Mouse (Mus musculus) midbrain, embryonic 15.5 days (tissue): ENCODE measurements around the gene Snap23. TPM values are rescaled to one million over a fixed set of nuclear protein-coding genes. Genes with fewer than 3 reads are reported as not detected.

Source experiments
- ATAC-seq: fragments of 200-750 bp; cut with Nextera tagmentation; replicated peaks from 2 replicates; pipeline ENCODE4 v1.8.0; 2017; ENCODE audit warnings: moderate TSS enrichment
- H3K27ac ChIP-seq: fragments of 300-500 bp; sonication (generic); 2 replicates; pipeline ENCODE4 v1.5.1; 2015; ENCODE audit warnings: mild to moderate bottlenecking, inconsistent platforms
- H3K27me3 ChIP-seq: fragments of 300-500 bp; sonication (generic); replicated peaks from 2 replicates; pipeline ENCODE4 v1.6.1; 2015; ENCODE audit warnings: inconsistent platforms
- H3K36me3 ChIP-seq: fragments of 300-500 bp; sonication (generic); replicated peaks from 2 replicates; pipeline ENCODE4 v1.6.1; 2015; ENCODE audit warnings: inconsistent platforms
- H3K4me1 ChIP-seq: fragments of 300-500 bp; sonication (generic); 2 replicates; pipeline ENCODE4 v1.6.1; 2015; ENCODE audit warnings: inconsistent platforms
- H3K4me2 ChIP-seq: fragments of 300-500 bp; sonication (generic); 2 replicates; pipeline ENCODE4 v1.6.1; 2015; ENCODE audit warnings: inconsistent platforms, mild to moderate bottlenecking, moderate library complexity
- H3K4me3 ChIP-seq: fragments of 300-500 bp; sonication (generic); 2 replicates; pipeline ENCODE4 v1.5.1; 2015; ENCODE audit warnings: mild to moderate bottlenecking, inconsistent platforms
- H3K9ac ChIP-seq: fragments of 300-500 bp; sonication (generic); 2 replicates; pipeline ENCODE4 v1.6.1; 2015; ENCODE audit warnings: mild to moderate bottlenecking, inconsistent platforms
- H3K9me3 ChIP-seq: fragments of 300-500 bp; sonication (generic); 2 replicates; pipeline ENCODE4 v1.6.1; 2016; ENCODE audit warnings: inconsistent platforms
- WGBS: fragments of 180-500 bp; shearing (Covaris S2); methylation state at CpG from one replicate; pipeline ENCODE4 v1.1.7; 2015; ENCODE audit warnings: mixed read lengths; 5-methylcytosine and 5-hydroxymethylcytosine counted together
- polyA plus RNA-seq: library from polyadenylated mRNA; unstranded; fragments of >200 nt; fragmentation: Nextera tagmentation; extraction: Ambion mirVana; gene quantifications from 2 replicates; pipeline ENCODE4 v1.2.1, GENCODE M21; 2015

The Snap23 gene
- polyA plus RNA-seq, 1 experiment from 2014 or later = 15.2 TPM

DNA sequence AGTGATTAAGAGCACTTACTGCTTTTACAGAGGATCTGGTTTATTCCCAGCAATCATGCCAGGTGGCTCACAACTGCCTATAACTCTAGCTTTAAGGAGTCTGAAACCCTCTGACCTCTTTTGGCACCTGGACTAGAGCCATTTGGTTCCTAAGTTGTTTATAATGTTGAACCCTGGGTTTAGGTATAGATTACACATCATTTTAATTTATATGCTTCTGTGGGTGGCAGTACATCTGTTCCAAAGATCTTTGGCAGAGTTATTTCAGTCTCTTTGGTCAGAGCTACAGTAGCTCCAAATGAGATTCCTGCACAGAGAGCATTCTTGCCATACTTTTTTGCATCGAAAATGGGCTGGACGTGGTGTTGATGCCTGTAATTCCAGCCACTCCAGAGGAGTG, 30.3 kb downstream of the Snap23 start:
- Histone ChIP-seq H3K4me1 (no peaks in the 10 kb centered on the region), H3K4me3 (no peak overlapping the region), H3K9ac (no peak overlapping the region), H3K9me3 (no peaks in the 10 kb centered on the region), H3K27ac (no peak overlapping the region), H3K27me3 (no peaks in the 10 kb centered on the region), H3K4me2 (no peak overlapping the region), H3K36me3 (peaks cover 42% of the 10 kb centered on the region)
- 98% methylated on average over 2 of the region's 2 CpGs for whole genome bisulfite sequencing
- ATAC-seq = no peak

DNA sequence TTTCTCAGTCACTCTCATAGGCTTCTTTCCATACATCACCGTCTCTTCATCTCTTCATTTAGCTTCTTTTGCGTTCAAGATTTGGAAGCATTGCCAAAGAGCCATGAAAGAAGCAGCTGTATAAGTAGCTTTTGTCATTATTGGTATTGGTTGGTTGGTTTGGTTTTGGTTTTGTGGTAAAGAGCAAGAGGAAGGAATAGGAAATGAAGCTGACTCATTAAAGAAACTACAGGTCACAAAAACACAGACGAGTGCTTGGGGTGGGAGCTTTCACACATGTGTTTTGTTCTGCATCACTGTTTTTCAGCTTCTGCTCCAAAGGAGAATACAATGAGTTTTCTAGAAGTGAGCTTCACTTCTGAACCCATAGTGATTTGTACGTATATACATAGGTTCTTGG, 32.0 kb downstream of the Snap23 start:
- H3K4me1 ChIP-seq = no peaks in the 10 kb centered on the region
- no peak overlapping the region for H3K9ac ChIP-seq
- H3K4me2 ChIP-seq = no peak overlapping the region
- peaks cover 40% of the 10 kb centered on the region for H3K36me3 ChIP-seq
- no peaks in the 10 kb centered on the region for H3K27me3 ChIP-seq
- no peak for ATAC-seq
- no peak overlapping the region for H3K27ac ChIP-seq
- 92% methylated on average over 4 of the region's 4 CpGs for WGBS
- no peak overlapping the region for H3K4me3 ChIP-seq
- H3K9me3 ChIP-seq = no peaks in the 10 kb centered on the region

DNA sequence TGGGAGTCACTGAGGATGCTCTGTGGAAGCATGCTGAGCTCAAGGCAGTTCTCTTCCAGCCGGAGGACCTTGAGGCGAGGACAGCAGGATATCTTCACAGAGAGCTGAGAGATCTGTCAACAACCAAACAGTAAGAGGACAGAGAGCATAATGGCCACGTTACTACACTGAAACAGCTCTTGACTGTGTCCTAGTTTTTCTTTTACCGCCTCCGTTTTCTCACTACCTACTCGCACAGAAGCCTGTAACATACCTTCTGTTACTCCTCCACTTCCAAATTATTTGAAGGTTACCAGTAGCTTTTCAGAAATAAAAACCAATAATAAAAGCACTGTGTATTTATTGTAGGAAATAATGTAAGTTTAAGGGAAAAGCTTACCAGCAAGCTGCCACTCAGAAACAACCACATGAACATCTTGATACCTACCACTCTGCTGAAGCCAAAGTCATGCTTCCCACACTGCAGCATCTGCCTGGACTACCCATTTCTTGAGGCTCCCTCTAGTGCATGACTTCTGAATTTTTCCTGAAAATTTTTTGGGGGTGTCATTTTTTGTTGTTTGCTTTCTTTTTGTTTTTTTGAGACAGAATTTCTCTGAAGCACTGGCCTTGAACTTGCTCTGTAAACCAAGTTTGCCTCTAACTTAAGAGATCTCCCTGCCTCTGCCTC, 38.7 kb downstream of the Snap23 start:
- H3K4me3 ChIP-seq = no peak overlapping the region
- H3K4me1 ChIP-seq = peaks cover 24% of the 10 kb centered on the region
- no peaks in the 10 kb centered on the region for H3K27me3 ChIP-seq
- ATAC-seq = no peak
- peaks cover 8% of the 10 kb centered on the region; the same call in 1 of the 2 replicates for H3K36me3 ChIP-seq
- H3K9me3 ChIP-seq = no peaks in the 10 kb centered on the region
- H3K4me2 ChIP-seq = no peak overlapping the region
- no peak overlapping the region for H3K9ac ChIP-seq
- H3K27ac ChIP-seq = no peak overlapping the region
- WGBS = 84% methylated on average over 6 of the region's 6 CpGs

DNA sequence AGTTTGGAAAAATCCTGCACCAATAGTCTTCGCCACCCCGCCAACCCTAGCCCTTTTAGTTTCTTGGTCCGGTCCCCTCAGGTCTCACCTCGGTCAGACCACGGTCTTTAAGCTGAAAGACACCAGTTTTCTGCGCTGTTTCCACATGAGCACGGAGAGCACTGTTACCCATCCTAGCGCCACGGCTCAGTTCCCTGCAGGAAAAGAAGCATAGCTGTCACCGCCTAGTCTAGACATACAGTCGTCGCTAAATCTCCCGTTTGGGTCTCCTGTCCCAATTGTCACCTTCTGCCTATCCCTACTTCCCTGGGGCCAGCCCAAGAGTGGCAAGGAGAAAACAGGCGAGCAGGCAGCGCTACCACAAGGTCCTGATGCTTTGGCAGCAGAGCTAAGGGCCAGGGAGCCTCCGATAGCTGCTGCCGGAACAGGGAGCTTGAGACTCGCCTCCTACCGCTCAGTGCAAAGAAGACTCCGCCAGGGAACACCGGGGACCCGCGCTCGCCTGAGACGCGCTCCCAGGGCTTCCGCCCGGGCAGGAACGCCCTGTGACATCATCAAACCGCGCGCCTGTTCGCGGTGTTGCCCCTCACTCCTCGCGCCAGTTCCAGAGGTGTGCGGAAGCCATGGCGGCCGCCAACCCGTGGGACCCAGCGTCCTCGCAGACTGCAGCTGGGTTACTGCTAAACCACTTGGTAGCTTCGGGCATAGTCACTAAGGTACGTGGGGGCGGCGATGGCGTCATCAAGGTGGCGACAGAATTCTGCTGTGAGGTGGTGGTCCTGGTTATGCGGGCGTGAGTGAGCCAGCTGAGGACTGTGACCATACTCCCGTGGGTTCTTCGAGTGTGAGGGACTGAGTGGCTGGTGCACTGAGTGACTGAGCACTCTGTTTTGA, 41.6 kb downstream of the Snap23 start, which contains the start of the genes Haus2 and Lrrc57:
Gene Haus2, plus strand, starts transcription at position 554 of the 894 bp plus-strand sequence.
Gene Lrrc57, minus strand, starts transcription at position 691 of the 894 bp plus-strand sequence.
- Histone ChIP-seq H3K36me3 (peaks cover 8% of the 10 kb centered on the region; the same call in 1 of the 2 replicates), H3K27ac (peak within 1 kb of the TSS; percentile 89), H3K4me3 (peak within 1 kb of the TSS; percentile 99), H3K4me1 (peaks cover 25% of the 10 kb centered on the region), H3K27me3 (no peaks in the 10 kb centered on the region), H3K4me2 (peak within 1 kb of the TSS; percentile 75), H3K9me3 (no peaks in the 10 kb centered on the region), H3K9ac (peak within 1 kb of the TSS; percentile 90)
- ATAC-seq = peak; percentile 97
- under 1% methylated on average over 52 of the region's 52 CpGs for WGBS

DNA sequence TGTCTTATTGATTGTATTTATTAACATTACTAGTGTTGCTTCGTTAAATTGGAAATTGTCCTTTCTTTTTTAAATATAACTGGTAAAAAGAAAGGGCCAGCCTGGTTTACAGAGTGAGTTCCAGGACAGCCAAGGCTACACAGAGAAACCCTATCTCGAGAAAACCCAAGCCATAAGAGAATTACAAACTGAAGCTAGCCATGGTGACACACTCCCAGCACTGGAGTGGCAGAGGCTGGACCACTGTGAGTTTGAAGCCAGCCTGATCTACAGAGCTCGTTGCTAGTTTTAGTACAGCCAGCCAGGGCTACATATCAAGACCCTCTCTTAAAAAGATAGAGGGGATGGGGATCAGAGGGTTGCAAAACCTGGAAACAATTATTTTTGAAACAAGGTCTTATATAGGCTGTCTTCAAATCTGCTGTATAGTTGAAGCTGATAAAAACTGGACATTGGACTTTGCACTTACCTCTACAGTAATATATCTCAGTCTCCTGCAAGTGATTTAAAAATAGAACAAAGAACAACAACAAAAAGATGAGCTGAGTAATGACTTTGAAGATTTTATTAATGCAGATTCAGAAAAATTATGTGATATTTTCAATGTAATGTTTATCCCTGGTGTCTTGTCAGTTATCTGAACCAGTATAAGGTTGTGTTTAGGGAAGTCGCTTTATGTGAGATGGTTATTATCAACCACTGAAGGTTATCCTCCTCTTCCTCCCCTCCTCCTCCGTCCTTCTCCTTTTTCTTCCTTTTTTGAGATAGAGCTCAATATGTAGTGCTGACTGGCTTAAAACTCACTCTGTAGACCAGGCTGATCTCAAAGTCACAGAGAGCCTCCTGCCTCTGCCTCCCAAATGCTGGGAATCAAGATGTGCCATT, 49.0 kb downstream of the Snap23 start:
- Histone ChIP-seq H3K4me1 (no peaks in the 10 kb centered on the region), H3K9ac (no peak overlapping the region), H3K4me2 (no peak overlapping the region), H3K27me3 (no peaks in the 10 kb centered on the region), H3K9me3 (no peaks in the 10 kb centered on the region), H3K27ac (no peak overlapping the region), H3K36me3 (peaks cover 17% of the 10 kb centered on the region), H3K4me3 (no peak overlapping the region)
- no peak for ATAC-seq
- WGBS = 97% methylated on average over 5 of the region's 5 CpGs

DNA sequence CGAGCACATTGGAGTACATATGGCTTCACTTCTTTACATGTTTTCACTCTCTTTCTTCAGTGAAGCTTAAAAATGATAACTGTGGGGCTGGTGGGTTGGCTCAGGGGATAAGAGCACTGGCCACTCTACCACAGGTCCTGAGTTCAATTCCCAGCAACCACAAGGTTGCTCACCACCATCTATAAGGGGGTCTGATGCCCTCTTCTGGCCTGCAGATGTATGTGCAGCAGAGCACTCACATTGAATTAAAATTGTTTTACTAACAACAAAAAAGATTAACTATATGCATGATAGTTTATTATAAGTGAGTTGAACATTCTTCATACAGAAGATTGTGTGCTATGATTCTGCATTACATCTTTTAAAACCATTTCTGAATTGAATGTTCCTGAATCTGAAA, 52.1 kb downstream of the Snap23 start:
- ATAC-seq = no peak
- Histone ChIP-seq H3K27me3 (no peaks in the 10 kb centered on the region), H3K27ac (no peak overlapping the region), H3K9ac (no peak overlapping the region), H3K36me3 (peaks cover 17% of the 10 kb centered on the region), H3K4me3 (no peak overlapping the region), H3K9me3 (no peaks in the 10 kb centered on the region), H3K4me2 (no peak overlapping the region), H3K4me1 (no peaks in the 10 kb centered on the region)
- WGBS = 100% methylated on average over 1 of the region's 1 CpGs

DNA sequence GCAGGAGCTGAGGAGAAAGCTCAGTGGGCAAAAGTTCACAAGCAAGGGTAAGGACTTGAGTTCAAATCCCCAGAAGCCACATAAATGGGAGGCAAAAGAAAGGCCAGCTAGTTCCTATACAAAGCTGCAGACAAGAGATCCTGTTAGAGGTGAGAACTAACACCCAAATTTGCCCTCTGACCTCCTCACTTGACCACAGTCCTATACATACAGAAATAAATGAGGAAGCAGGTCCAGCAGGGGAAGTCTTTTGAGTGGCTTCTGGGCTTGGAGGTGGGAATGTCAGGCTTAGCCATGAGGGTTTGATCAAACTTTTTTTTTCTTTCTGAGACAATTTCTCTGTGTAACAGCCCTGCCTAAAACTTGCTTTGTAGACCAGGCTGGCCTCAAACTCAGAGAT, 55.4 kb downstream of the Snap23 start:
- no peak overlapping the region for H3K4me3 ChIP-seq
- H3K9me3 ChIP-seq = no peaks in the 10 kb centered on the region
- no peak overlapping the region for H3K9ac ChIP-seq
- no peak overlapping the region for H3K27ac ChIP-seq
- H3K4me1 ChIP-seq = no peaks in the 10 kb centered on the region
- H3K4me2 ChIP-seq = no peak overlapping the region
- no peak for ATAC-seq
- peaks cover 13% of the 10 kb centered on the region for H3K36me3 ChIP-seq
- H3K27me3 ChIP-seq = no peaks in the 10 kb centered on the region

DNA sequence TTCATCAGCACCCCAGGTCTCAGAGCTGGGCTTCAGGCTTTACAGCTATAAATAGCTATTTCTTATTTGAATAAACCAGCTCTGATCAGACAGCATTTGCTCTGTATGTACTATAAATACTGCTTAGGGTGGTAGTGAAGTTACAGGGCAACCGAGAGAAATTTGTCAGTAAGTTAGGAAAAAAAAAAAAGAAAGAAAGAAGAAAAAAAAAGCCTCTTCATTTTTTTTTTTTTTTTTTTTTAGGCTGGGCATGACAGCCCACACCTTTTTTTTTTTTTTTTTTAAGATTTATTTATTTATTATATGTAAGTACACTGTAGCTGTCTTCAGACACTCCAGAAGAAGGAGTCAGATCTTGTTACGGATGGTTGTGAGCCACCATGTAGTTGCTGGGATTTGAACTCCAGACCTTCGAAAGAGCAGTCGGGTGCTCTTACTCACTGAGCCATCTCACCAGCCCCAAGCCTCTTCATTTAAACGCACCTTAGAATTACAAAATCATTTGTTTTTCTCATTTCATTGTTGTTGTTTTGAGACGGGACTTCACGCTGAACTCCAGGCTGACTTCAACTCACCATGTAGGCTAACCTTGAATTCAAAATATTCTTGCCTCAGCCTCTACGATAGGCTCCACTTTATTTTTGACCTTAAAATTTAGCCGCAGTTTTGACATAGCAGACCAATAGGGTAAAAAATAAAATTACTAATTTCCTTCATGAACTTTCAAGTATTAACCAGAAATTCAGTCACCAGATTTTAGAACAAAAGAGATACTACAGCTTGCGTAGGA, 60.8 kb downstream of the Snap23 start:
- 32% methylated on average over 10 of the region's 10 CpGs for WGBS
- ATAC-seq = peak; percentile 43
- H3K4me3 ChIP-seq = peak overlapping the region; percentile 80
- no peaks in the 10 kb centered on the region for H3K27me3 ChIP-seq
- H3K27ac ChIP-seq = peak overlapping the region; percentile 65
- H3K4me2 ChIP-seq = peak overlapping the region; percentile 80
- peak overlapping the region; percentile 15; the same call in 1 of the 2 replicates for H3K9ac ChIP-seq
- peaks cover 11% of the 10 kb centered on the region for H3K4me1 ChIP-seq
- H3K36me3 ChIP-seq = no peaks in the 10 kb centered on the region
- no peaks in the 10 kb centered on the region for H3K9me3 ChIP-seq

DNA sequence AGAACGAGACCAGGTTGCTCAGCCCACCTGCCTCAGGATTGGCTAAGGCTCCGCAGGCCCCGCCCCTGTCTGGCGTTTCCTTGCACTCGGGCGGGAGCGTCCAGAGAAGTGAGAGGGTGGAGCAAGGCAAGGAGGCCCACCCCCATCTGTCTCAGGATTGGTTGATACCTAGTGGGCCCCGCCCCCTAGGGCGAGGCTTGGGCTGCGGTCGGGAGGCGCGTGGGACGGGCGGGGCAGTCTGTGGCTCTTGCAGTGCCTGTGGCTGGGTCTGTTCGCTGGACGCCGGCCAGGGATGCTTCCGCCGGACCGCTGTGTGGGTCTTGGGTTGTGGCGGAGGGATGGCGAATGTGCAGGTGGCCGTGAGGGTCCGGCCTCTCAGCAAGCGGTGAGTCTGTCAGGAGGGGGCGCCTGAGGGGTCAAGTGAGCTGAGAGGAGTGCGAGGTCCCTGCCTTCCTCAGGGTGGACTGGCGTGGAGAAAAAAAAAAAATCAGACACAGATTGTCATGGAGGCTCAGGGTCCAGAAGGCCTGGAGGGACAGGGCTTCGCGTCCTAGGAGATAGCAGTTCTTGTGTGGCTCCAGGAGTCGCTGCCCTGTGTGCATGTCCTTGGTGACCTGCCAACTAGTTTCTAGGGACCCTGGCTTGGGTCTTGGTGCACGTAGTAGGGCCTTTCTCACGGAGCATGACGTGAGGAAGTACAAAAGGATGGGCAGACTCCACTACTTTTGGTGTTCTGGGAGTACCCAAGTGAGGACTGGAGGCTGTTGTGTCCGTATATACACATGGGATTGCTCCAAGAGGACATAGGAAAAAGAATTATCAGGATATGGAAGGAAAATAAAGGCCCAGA, 61.6 kb downstream of the Snap23 start, which contains the start of gene Stard9:
Gene Stard9, plus strand, starts transcription at position 236 of the 850 bp plus-strand sequence.
- H3K36me3 ChIP-seq = no peaks in the 10 kb centered on the region
- peak within 1 kb of the TSS; percentile 80 for H3K4me2 ChIP-seq
- H3K9me3 ChIP-seq = no peaks in the 10 kb centered on the region
- ATAC-seq = peak; percentile 100
- peak within 1 kb of the TSS; percentile 65 for H3K9ac ChIP-seq
- peak within 1 kb of the TSS; percentile 80 for H3K4me3 ChIP-seq
- peak within 1 kb of the TSS; percentile 69 for H3K27ac ChIP-seq
- WGBS = 2% methylated on average over 33 of the region's 36 CpGs
- H3K27me3 ChIP-seq = no peaks in the 10 kb centered on the region
- H3K4me1 ChIP-seq = peaks cover 11% of the 10 kb centered on the region

DNA sequence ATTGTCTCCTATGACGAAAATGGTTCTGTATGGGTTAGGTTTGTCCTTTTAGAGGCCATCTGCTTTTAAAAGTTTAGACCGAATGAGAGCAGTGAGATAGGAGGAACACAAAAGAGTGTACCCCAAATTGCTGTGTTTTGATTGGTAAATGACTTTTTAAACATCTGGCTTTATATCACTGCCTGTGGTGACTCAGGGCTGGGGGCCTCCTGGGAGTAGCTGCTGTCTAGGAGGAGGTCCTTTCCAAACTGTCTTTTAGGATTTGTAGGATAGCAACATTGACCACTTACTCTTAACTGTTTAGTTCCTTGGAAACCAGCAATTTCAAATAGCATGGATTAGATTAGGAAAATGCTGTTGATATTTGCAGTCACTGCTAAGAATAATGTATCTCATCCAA, 62.8 kb downstream of the Snap23 start:
- ATAC-seq = no peak

More for the DNA sequence above, 62.8 kb downstream of the Snap23 start:
- Histone ChIP-seq H3K36me3 (peaks cover 4% of the 10 kb centered on the region; the same call in 1 of the 2 replicates), H3K27me3 (no peaks in the 10 kb centered on the region), H3K4me1 (peaks cover 11% of the 10 kb centered on the region), H3K4me2 (peak overlapping the region; percentile 14; the same call in 1 of the 2 replicates), H3K9ac (no peak overlapping the region), H3K9me3 (no peaks in the 10 kb centered on the region), H3K4me3 (no peak overlapping the region), H3K27ac (no peak overlapping the region)
- WGBS = 90% methylated on average over 2 of the region's 2 CpGs
